Mouse (Mus musculus) megakaryocyte-erythroid progenitor cell, adult 5-6 weeks (primary cell): ENCODE measurements around the gene Kalrn. TPM values are rescaled to one million over a fixed set of nuclear protein-coding genes. Genes with fewer than 3 reads are reported as not detected.

Experiments
- ATAC-seq: replicated peaks from 2 replicates; pipeline ENCODE4 v1.8.0; 2016; ENCODE audit warnings: mild to moderate bottlenecking, inconsistent platforms; ENCODE audit not compliant: severe bottlenecking, poor library complexity, low FRiP score, low TSS enrichment
- total RNA-seq, 2 experiments: library from RNA; stranded (forward) in 1 of 2; stranded (reverse) in 1 of 2; fragments of 200-1000, 215-1000 nt in 1 of 2; fragments of >200 nt in 1 of 2; fragmentation: Nextera tagmentation in 1 of 2; gene quantifications; 2 replicates each; pipeline ENCODE4 v1.2.3; 2014 to 2017

Gene Kalrn
- total RNA-seq, 2 experiments from 2014 or later: 1.6 to 3.7 TPM

- ATAC-seq: no peak
Measured at GRCm38 (mm10) chr16:34513956-34514593, 59.3 kb downstream of the Kalrn start.

DNA sequence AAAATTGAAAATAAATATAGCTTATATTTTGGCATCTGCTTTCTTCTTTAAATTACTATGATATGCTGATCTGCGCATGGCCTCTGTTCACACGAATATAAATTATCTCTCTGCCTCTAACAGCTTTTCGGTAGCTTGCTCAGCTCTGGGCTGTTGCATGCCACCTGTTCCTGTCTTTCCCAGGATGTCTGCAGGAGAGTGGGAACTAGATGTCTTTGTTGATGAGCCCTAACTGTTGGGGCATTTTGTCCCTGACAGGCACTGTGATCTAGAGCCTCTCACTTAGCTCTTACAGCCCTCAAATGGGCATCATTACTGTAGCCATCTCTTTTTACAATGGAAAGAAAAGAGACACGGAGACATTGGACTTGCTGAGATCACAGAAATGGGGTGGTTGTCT lies 61.0 kb downstream of the Kalrn start:
- no peak for ATAC-seq

GRCm38 (mm10) chr16:34508125-34508524 lies 65.2 kb downstream of the Kalrn start:
- ATAC-seq: no peak

- ATAC-seq: no peak
Measured at GRCm38 (mm10) chr16:34506048-34506447, 67.3 kb downstream of the Kalrn start.

- no peak for ATAC-seq
Measured at GRCm38 (mm10) chr16:34504250-34504649, 69.1 kb downstream of the Kalrn start.

DNA sequence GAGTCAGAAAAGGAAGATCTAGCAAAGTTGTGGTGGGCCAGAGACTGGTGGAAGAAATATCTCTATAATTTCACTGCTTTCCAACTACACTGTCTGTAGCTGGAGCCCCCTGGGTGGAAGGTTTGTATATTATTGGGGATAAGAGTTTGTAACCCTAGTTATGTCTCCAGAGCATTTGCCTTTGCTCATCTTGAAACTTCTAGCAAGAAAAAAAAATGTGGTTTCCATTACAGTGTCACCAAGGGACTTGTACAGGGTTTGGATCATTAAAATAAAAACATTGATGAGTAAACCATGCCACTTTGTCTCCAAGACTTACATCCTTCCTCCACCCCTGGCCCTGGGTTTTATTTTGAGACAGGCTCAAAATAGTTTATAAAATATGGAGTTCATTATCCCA lies 71.2 kb downstream of the Kalrn start:
- ATAC-seq: no peak

GRCm38 (mm10) chr16:34494741-34495140 lies 78.6 kb downstream of the Kalrn start:
- ATAC-seq: no peak

- no peak for ATAC-seq
Measured at GRCm38 (mm10) chr16:34493914-34494313, 79.4 kb downstream of the Kalrn start.

- no peak for ATAC-seq
Measured at GRCm38 (mm10) chr16:34491225-34491624, 82.1 kb downstream of the Kalrn start.

DNA sequence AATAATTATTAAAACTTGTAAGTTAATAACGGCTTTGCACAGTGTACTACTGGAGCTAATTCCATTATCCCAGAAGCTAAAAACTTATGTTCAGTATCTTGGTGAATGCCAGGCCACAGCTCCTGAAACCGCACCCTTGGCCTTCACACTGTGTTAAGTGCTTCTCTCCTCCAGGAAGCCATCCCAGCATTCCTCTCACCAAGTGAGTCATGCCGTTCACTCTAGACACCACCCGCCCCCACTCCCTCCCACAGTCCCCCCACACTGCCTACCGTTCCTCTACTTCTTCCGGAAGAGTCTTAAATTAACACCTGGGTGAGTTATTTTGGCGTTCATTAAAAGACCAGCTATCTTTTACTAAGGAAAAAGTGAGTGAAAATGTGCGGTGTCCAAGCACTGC lies 82.8 kb downstream of the Kalrn start:
- ATAC-seq: no peak

DNA sequence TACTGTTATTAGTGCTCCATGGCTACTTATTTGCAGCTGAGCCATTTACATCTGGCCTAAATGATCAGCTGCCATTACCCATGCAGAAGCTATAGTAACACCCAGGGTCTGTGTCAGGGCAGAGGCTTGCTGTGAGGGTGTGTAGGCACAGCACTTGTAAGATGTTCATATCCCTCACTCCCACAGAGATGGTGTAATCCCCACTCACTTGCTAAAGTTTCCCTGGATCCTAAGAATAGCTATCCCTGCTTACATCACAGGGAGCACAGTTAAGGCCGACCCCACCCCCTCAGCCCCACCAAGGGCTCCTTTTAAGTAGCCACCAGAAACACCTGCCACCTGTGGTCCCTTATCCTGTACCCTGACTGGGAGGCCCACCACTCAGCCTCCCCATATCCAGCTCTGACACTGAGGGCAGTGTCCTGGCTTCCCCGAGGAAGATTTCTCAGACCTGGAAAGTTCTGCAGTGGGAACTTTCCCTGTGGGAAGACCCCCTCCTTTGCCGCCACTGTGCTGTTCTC lies 83.5 kb downstream of the Kalrn start:
- ATAC-seq: no peak

GRCm38 (mm10) chr16:34487823-34488222 lies 85.5 kb downstream of the Kalrn start:
- ATAC-seq: no peak

- ATAC-seq: no peak
Measured at GRCm38 (mm10) chr16:34487268-34487667, 86.1 kb downstream of the Kalrn start.

GRCm38 (mm10) chr16:34485483-34485882 lies 87.8 kb downstream of the Kalrn start:
- ATAC-seq: no peak

DNA sequence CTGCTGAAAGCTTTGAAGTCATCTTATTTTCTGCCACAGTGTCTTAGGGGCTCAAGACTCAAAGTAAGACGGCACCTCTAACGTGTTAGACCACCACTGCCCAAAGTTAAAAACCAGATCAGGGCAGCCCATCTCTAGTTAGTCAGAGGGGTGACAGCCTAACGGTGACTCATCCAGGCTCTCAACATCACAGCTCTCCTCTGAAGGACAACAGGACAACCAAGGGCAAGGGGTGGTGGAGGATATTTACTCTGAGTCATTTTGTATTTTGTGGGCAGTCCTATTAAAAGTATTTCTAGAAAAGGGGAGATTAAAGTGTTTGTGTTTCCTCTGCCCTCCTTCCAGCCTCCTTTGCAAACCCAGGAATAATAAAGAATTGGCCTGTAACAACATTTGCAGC lies 88.4 kb downstream of the Kalrn start:
- ATAC-seq: no peak

DNA sequence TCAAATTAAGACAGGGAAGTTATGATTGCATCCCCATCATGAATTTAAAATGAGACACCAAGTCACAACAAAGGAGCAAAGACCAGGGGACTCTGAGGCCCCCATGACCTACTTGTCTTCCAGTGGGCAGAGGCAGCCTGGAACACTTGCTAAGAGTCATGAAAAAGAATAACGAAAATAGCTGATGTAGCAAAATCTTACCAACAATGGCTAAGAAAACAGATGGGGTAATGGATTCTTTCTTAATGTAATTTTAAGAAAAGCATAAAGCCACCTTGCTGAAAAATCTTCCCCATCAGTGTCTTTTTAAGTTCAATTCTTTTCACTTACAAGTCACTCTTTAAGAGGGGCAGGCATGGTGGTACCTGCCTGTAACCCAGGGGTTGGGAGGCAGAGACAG lies 89.1 kb downstream of the Kalrn start:
- ATAC-seq: no peak

GRCm38 (mm10) chr16:34483716-34484115 lies 89.6 kb downstream of the Kalrn start:
- no peak for ATAC-seq

GRCm38 (mm10) chr16:34474741-34475140 lies 98.6 kb downstream of the Kalrn start:
- no peak for ATAC-seq

- ATAC-seq: no peak
Measured at GRCm38 (mm10) chr16:34473891-34474290, 99.4 kb downstream of the Kalrn start.

DNA sequence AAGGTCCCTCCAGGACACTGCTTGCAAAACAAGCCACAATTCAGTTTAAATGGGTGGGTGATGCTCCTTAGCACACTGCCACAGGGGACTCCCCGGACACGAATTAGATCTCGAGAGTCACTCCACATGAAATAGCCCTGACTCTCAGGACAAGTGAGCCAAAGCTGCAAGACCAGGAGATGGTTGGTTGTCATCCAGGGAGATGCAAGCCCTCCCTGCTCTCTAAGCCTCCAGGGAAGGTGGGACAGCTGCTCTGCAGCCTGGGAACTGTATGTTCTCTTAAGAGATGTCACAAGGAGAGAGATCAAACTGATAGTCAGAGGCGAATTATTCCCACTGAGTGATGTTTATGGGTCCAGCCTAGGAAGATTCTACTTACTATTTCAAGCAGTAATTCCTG lies 101.9 kb downstream of the Kalrn start:
- ATAC-seq: no peak

DNA sequence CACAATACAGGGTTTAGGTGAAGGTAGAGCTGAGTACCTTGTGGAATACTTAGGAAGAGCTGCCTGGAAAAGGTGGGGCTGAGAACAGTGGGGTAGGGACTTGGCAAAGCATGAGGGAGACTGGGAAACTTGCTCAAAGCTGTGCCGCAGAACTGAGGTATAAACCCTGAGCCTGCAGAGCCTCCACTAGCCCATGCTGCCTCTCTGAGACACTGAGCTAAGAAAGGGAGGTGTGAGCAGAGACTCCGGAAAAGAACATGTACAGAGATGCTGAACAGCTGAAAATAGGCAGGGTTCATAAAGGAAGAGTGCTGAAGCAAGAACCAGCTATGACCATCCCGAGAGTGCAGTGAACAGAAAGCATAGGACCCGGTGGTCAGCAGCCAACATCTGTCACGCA lies 103.0 kb downstream of the Kalrn start:
- no peak for ATAC-seq
